Mouse (Mus musculus) ES-E14 (cell line): ENCODE data around the gene Blm.

Experiments used
- CHD2 ChIP-seq: IDR thresholded peaks from 2 replicates; pipeline ENCODE4 v1.6.1; 2014; ENCODE audit warnings: mild to moderate bottlenecking, low read depth, low read length, inconsistent platforms
- HCFC1 ChIP-seq: IDR thresholded peaks from 2 replicates; pipeline ENCODE4 v1.6.1; 2012; ENCODE audit warnings: low read length, inconsistent platforms, borderline replicate concordance; ENCODE audit not compliant: insufficient read depth
- ZNF384 ChIP-seq: IDR thresholded peaks from 2 replicates; pipeline ENCODE4 v1.6.1; 2012; ENCODE audit warnings: low read depth, low read length, inconsistent platforms

- TF ChIP-seq ZNF384 (no peak), HCFC1 (no peak), CHD2 (no peak)
Observed at GRCm38 (mm10) chr7:80416969-80417368, 118.0 kb downstream of the Blm start.
